Mouse (Mus musculus) heart, embryonic 11.5 days (tissue): Measurements from ENCODE around the gene AF067061. TPM values are rescaled to one million over a fixed set of nuclear protein-coding genes. Genes with fewer than 3 reads are reported as not detected.

ENCODE experiments used
- ATAC-seq: fragments of 200-750 bp; cut with Nextera tagmentation; replicated peaks from 2 replicates; pipeline ENCODE4 v1.8.0; 2017; ENCODE audit warnings: moderate library complexity; ENCODE audit not compliant: insufficient number of reproducible peaks, low FRiP score, low TSS enrichment
- H3K27ac ChIP-seq: fragments of 300-500 bp; sonication (generic); 2 replicates; pipeline ENCODE4 v1.5.1; 2014; ENCODE audit warnings: mild to moderate bottlenecking, low read depth, low read length
- H3K27me3 ChIP-seq: fragments of 300-500 bp; sonication (generic); 2 replicates; pipeline ENCODE4 v1.6.1; 2014; ENCODE audit warnings: mild to moderate bottlenecking, low read length, mixed read lengths; ENCODE audit not compliant: control insufficient read depth, insufficient read depth
- H3K36me3 ChIP-seq: fragments of 300-500 bp; sonication (generic); 2 replicates; pipeline ENCODE4 v1.6.1; 2014; ENCODE audit warnings: mild to moderate bottlenecking, low read length, moderate library complexity, mixed read lengths; ENCODE audit not compliant: control insufficient read depth, insufficient read depth
- H3K4me1 ChIP-seq: fragments of 300-500 bp; sonication (generic); 2 replicates; pipeline ENCODE4 v1.6.1; 2014; ENCODE audit warnings: low read length; ENCODE audit not compliant: control insufficient read depth, insufficient read depth
- H3K4me2 ChIP-seq: fragments of 300-500 bp; sonication (generic); 2 replicates; pipeline ENCODE4 v1.6.1; 2014; ENCODE audit warnings: mild to moderate bottlenecking, moderate library complexity
- H3K4me3 ChIP-seq: fragments of 300-500 bp; sonication (generic); 2 replicates; pipeline ENCODE4 v1.5.1; 2014; ENCODE audit warnings: low read depth, low read length
- H3K9ac ChIP-seq: fragments of 300-500 bp; sonication (generic); 2 replicates; pipeline ENCODE4 v1.6.1; 2014; ENCODE audit warnings: mild to moderate bottlenecking, low read depth, low read length, moderate library complexity
- H3K9me3 ChIP-seq: fragments of 300-500 bp; sonication (generic); replicated peaks from 2 replicates; pipeline ENCODE4 v1.6.1; 2016; ENCODE audit warnings: low read length; ENCODE audit not compliant: control insufficient read depth
- WGBS: fragments of 180-500 bp; shearing (Covaris S2); extraction: QIAGEN DNeasy Blood & Tissue Kit; methylation state at CpG from one replicate; pipeline ENCODE4 v1.1.7; 2014; ENCODE audit not compliant: insufficient replicate concordance; 5-methylcytosine and 5-hydroxymethylcytosine counted together
- polyA plus RNA-seq: library from polyadenylated mRNA; unstranded; fragments of >200 nt; fragmentation: Nextera tagmentation; extraction: Ambion mirVana; gene quantifications from 2 replicates; pipeline ENCODE4 v1.2.1, GENCODE M21; 2014

AF067061 gene
- polyA plus RNA-seq, 1 experiment from 2014 or later = not detected

DNA sequence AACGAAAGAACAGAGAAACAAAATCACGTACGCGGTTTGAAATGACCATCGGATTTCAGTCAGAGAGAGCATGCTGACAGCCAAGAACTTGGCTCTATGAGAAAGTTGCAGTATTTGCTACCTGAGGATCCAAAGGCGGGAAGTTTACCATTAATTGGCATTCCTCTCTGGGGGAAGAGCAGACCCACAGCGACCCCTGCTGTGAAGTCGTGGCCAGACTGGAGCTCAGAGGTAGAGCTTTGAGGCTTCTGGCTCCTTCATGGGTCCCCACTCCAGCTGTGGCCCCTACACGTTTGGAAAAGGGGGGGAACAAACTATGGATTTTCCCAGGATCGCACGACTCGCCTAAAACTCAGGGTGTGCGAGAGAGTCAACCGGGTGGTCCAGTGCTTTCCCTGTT, 50.7 kb downstream of the AF067061 start:
- no peak overlapping the region for H3K4me3 ChIP-seq
- no peaks in the 10 kb centered on the region for H3K9me3 ChIP-seq
- WGBS = 31% methylated on average over 14 of the region's 14 CpGs
- no peaks in the 10 kb centered on the region for H3K36me3 ChIP-seq
- no peak overlapping the region for H3K9ac ChIP-seq
- H3K27ac ChIP-seq = no peak overlapping the region
- no peak for ATAC-seq
- H3K27me3 ChIP-seq = peaks cover 4% of the 10 kb centered on the region; the same call in 1 of the 2 replicates
- H3K4me2 ChIP-seq = peak overlapping the region; percentile 21
- no peaks in the 10 kb centered on the region for H3K4me1 ChIP-seq

Other genes with a start within 250 kb of the AF067061 start
- not detected in 2 replicates for gene Gm36079, start 236.1 kb upstream of the AF067061 start, polyA plus RNA-seq
- gene Gm21188, start 210.9 kb upstream of the AF067061 start, polyA plus RNA-seq = not detected in 2 replicates
- not detected in 2 replicates for gene Gm20767, start 122.9 kb upstream of the AF067061 start, polyA plus RNA-seq
- not detected in 2 replicates for gene Gm21818, start 90.7 kb upstream of the AF067061 start, polyA plus RNA-seq
- not detected in 2 replicates for gene Gm21762, start 47.2 kb upstream of the AF067061 start, polyA plus RNA-seq
- not detected in 2 replicates for gene Gm21731, start 24.0 kb upstream of the AF067061 start, polyA plus RNA-seq
- gene BC147527, start 37.3 kb downstream of the AF067061 start, polyA plus RNA-seq = not detected in 2 replicates
- gene Tcstv3, start 53.8 kb downstream of the AF067061 start, polyA plus RNA-seq = not detected in 2 replicates